Mouse (Mus musculus): ENCODE measurements at regions not wholly inside any gene's neighbourhood (a gene's known extent, or its start where the extent isn't known, plus 50 kb on each side); places are given as distances from the start of the nearest gene placed in this dataset.

- H3K27ac ChIP-seq (ENCODE audit: insufficient read depth, low read depth): no peak overlapping the region
- dilution Hi-C loops (cut with MboI; ENCODE audit: extremely low pct_ligation_motif_present, extremely low pct_unique_long_range_greater_than_20kb, low sequenced_read_pairs): no loop called here
- H3K4me2 ChIP-seq (ENCODE audit: insufficient read depth, low read depth, poor library complexity, severe bottlenecking): no peak overlapping the region
- DNase-seq (ENCODE audit: extremely low read depth): no peak
- H3K9me3 ChIP-seq (replicated peaks; ENCODE audit: low read length): peaks cover 17% of the 10 kb centered on the region
- no peaks in the 10 kb centered on the region for H3K79me2 ChIP-seq (replicated peaks; ENCODE audit: control insufficient read depth, extremely low read depth, insufficient read depth, poor library complexity, severe bottlenecking)
- no peaks in the 10 kb centered on the region for H3K4me1 ChIP-seq (ENCODE audit: control insufficient read depth in 1 of 2, insufficient read depth in 2 of 2)
- H3K9ac ChIP-seq (ENCODE audit: insufficient read depth, low read depth): no peak overlapping the region
- H3K36me3 ChIP-seq (replicated peaks in 1 of 2; ENCODE audit: control insufficient read depth in 1 of 2, insufficient read depth in 1 of 2, low read length in 1 of 2): no peaks in the 10 kb centered on the region
- no peak for TF ChIP-seq GABPA (IDR thresholded peaks at IDR 0.05; ENCODE audit: insufficient replicate concordance, low read depth, low read length)
- no peak for TF ChIP-seq KAT2A (IDR thresholded peaks at IDR 0.05; ENCODE audit: insufficient replicate concordance, low read length)
- TF ChIP-seq ZKSCAN1 (IDR thresholded peaks at IDR 0.05; ENCODE audit: borderline replicate concordance, low read depth, low read length): no peak
- TF ChIP-seq MAZ (IDR thresholded peaks at IDR 0.05; ENCODE audit: low read depth, low read length): no peak
- no peak for TF ChIP-seq UBTF (IDR thresholded peaks at IDR 0.05; ENCODE audit: low read depth, low read length)
- TF ChIP-seq CHD1 (IDR thresholded peaks at IDR 0.05; ENCODE audit: low read depth, low read length): no peak
- no peak for TF ChIP-seq MAFK (IDR thresholded peaks at IDR 0.05; ENCODE audit: insufficient replicate concordance, low read length)
- TF ChIP-seq SMC3 (IDR thresholded peaks at IDR 0.05; ENCODE audit: low read depth, low read length): no peak
- no peak for TF ChIP-seq RAD21 (IDR thresholded peaks at IDR 0.05; ENCODE audit: low read depth, low read length)
- no peak for TF ChIP-seq PAX5 (IDR thresholded peaks at IDR 0.05; ENCODE audit: low read length)
- TF ChIP-seq USF1 (IDR thresholded peaks at IDR 0.05; ENCODE audit: low read depth, low read length): no peak
- TF ChIP-seq BHLHE40 (IDR thresholded peaks at IDR 0.05; ENCODE audit: low read depth, low read length): no peak
- no peak for TF ChIP-seq CHD2 (IDR thresholded peaks at IDR 0.05; ENCODE audit: low read length)
- TF ChIP-seq ZC3H11A (IDR thresholded peaks at IDR 0.05; ENCODE audit: low read depth, low read length): no peak
- no peak for TF ChIP-seq TCF12 (IDR thresholded peaks at IDR 0.05; ENCODE audit: low read depth, low read length)
- TF ChIP-seq MXI1 (IDR thresholded peaks at IDR 0.05; ENCODE audit: low read depth, low read length): no peak
- no peak for TF ChIP-seq NELFE (IDR thresholded peaks at IDR 0.05; ENCODE audit: low read depth, low read length)
- no peak for TF ChIP-seq E2F4 (IDR thresholded peaks at IDR 0.05; ENCODE audit: insufficient replicate concordance, low read depth, low read length)
- no peak for TF ChIP-seq TBP (conservative IDR thresholded peaks at IDR 0.05; ENCODE audit: low read depth, low read length)
- in situ Hi-C loops (cut with MboI; ENCODE audit: low pct_ligation_motif_present, low pct_unique_long_range_greater_than_20kb, low sequenced_read_pairs): no loop called here
- H3K27me3 ChIP-seq (replicated peaks): no peaks in the 10 kb centered on the region
- H3K4me3 ChIP-seq (replicated peaks in 1 of 3; ENCODE audit: low read depth in 2 of 3, low read length in 2 of 3, poor library complexity in 1 of 3): no peak overlapping the region
Observed at GRCm38 (mm10) chr1:149028316-149028715, 932.8 kb downstream of the Pla2g4a start.

GRCm38 (mm10) chr1:149021734-149022133 lies 939.4 kb downstream of the Pla2g4a start:
- no peak overlapping the region for H3K9ac ChIP-seq (ENCODE audit: insufficient read depth, low read depth)
- in situ Hi-C loops (cut with MboI; ENCODE audit: low pct_ligation_motif_present, low pct_unique_long_range_greater_than_20kb, low sequenced_read_pairs): no loop called here
- TF ChIP-seq SMC3 (IDR thresholded peaks at IDR 0.05; ENCODE audit: low read depth, low read length) (no peak), CTCF (conservative IDR thresholded peaks at IDR 0.05 in 1 of 2, IDR thresholded peaks at IDR 0.05 in 1 of 2; ENCODE audit: low read depth in 2 of 2, low read length in 2 of 2) (no peak), TCF12 (IDR thresholded peaks at IDR 0.05; ENCODE audit: low read depth, low read length) (no peak), IRF4 (IDR thresholded peaks at IDR 0.05; ENCODE audit: low read depth, low read length) (no peak), ZC3H11A (IDR thresholded peaks at IDR 0.05; ENCODE audit: low read depth, low read length) (no peak)
- no peaks in the 10 kb centered on the region for H3K4me1 ChIP-seq (ENCODE audit: control insufficient read depth in 1 of 2, insufficient read depth in 2 of 2)
- H3K9me3 ChIP-seq (replicated peaks; ENCODE audit: low read length): peaks cover 13% of the 10 kb centered on the region
- dilution Hi-C loops (cut with MboI; ENCODE audit: extremely low pct_ligation_motif_present, extremely low pct_unique_long_range_greater_than_20kb, low sequenced_read_pairs): no loop called here
- H3K79me2 ChIP-seq (replicated peaks; ENCODE audit: control insufficient read depth, extremely low read depth, insufficient read depth, poor library complexity, severe bottlenecking): no peaks in the 10 kb centered on the region
- H3K36me3 ChIP-seq (replicated peaks in 1 of 2; ENCODE audit: control insufficient read depth in 1 of 2, insufficient read depth in 1 of 2, low read length in 1 of 2): no peaks in the 10 kb centered on the region
- no peak for DNase-seq (ENCODE audit: extremely low read depth)
- H3K4me2 ChIP-seq (ENCODE audit: insufficient read depth, low read depth, poor library complexity, severe bottlenecking): no peak overlapping the region
- no peak overlapping the region for H3K27ac ChIP-seq (ENCODE audit: insufficient read depth, low read depth)
- no peak overlapping the region for H3K4me3 ChIP-seq (replicated peaks in 1 of 3; ENCODE audit: low read depth in 2 of 3, low read length in 2 of 3, poor library complexity in 1 of 3)
- H3K27me3 ChIP-seq (replicated peaks): no peaks in the 10 kb centered on the region
